Mouse (Mus musculus) urinary bladder, postnatal 10 days (tissue): ENCODE measurements around the gene Mrtfa.

Source experiments
- DNase-seq: peaks from one replicate; pipeline ENCODE4 v3.0.0; 2022; ENCODE audit warnings: low spot score

The Mrtfa gene

DNA sequence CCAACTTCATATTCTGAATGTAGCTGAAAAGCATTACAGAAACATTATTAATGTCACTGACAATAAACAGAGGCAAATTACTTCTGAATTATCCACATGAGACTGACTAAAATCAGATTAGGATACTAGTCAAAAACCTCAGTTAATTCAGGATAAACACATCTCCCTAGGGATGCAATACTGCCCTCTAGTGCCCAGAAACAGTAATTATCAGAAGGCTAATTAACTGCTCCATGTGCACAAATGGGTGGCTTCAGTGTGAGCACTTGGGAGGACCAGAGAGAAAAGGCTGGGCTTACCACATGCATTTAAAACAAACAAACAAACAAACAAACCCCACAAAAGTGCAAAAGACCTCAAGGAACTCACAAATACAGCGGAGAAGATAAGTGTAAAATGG is 126.4 kb downstream of the Mrtfa start:
- no peak for DNase-seq

DNA sequence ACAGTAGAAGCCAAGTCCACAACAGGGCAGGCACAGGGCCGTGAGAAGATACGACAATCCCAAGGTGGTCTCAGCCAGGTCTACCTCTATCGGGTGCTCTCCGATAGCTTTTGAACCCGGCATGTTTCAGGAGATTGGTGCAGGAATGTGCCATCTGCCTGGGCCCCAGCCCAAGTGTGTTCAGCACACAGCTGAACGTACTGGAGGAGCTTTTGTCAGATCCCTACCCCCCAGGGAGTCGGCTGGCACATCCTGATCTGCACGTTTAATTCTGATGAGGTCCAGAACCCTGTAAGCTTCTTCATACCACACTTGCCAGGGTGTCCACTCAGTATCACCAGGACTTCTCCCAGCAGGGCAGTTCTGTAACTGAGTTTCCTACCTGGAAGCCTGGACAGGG is 127.9 kb downstream of the Mrtfa start:
- no peak for DNase-seq

DNA sequence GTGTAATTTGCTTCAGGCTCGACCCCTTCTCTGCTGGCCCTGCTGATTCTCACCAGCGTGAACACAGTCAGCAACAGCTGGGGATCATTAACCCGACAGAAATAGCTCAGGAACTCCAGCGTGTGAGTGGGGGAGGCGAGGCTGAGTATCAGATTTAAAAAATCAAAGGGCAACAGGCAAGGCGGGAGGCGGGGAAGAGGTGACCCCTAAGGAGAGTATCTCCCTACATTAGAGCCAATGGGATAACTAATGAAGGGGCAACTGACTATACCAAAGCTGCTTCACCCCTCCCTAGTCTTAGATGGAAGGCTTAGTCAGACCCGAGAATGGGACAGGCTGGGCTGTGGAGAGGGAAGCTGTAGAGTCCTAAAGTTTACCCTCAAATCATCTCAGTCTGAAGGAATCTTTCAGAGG is 128.4 kb downstream of the Mrtfa start:
- DNase-seq = no peak

DNA sequence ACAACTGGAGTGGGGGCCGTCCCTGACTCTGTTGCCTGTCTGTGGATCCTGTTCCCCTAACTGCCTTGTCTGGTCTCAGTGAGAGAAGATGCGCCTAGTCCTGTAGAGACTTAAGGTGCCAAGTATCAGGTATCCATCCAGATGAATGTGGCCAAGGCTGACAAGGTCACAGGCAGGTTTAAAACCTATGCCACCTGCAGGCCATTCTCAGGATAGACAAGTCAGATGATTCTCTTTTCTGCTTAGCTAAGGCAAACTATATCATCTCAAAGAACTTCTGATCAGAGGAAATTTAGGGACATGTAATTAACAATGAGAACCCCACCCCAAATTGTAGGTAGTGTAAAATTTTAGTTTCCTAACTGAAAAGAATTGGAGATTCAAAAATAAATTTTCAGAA is 129.6 kb downstream of the Mrtfa start:
- DNase-seq = no peak

DNA sequence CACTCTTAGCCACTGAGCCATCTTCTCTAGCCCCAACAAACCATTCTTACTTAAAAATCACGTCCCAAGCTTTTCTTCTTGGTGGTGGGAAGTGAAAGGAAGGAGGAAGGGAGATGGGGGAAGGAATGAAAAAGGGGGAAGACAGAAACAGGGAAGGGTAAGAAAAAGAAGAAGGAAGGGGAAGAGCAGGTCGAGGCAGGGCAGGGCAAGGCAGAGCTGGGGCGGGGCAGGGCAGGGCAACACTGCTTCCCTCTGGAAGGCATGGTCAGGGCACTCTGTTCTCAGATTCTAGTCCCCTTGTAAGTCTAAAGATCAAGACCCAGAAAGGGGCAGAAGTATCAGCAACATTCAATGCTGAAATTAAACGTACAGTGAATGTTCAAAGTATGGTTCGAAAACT is 132.8 kb downstream of the Mrtfa start:
- no peak for DNase-seq

DNA sequence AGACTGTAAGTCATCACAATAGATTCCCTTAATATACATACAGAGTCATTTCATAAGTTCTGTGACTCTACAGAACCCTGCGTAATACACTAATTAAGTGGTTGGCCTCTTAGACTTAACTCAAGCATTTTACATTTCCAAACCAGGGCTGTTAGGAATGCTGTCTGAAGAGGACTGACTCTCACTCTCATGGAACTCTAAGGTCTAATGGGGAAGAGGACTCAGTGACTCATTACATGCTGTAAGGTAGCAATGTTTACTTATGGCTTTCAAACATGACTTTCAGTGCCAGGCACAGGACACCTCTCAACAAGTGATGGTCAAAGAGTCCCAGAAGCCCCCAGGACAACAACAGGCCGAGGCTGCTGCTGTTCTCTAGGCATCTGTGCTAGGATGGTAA is 135.1 kb downstream of the Mrtfa start:
- DNase-seq = no peak

DNA sequence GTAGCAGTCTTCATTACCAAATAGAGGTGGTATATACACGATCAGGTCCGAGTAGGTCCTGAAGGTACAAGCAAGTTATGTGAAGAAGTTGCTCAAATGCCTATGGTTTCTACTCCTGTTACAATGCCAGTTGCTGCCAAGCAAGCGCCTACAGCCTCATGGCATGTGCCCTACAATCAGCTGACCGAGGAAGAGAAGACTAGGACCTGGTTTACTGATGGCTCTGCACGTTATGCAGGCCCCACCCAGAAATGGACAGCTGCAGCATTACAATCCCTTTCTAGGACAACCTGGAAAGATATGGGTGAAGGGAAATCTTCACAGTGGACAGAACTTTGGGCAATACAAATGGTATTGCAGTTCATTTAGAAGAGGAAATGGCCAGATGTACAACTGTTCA is 138.1 kb downstream of the Mrtfa start:
- no peak for DNase-seq

DNA sequence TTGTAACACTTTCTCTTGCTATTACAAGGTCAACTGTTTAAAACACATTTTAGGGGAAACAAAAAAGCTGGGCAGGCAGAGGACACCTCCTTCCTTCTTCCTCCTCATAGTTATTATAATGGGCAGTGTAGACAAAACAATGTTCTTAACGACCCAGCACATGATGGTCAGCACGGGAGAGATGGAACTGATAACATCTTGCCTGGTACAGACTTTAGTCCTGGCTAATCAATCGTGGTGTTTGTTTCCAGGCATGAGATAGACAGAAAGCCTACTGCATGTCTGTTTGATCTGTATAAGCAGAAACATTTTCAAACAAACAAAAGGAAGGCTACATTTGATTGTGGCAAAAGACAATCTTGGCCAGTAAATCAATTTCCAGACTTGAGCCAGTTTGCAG is 140.1 kb downstream of the Mrtfa start:
- DNase-seq = no peak

DNA sequence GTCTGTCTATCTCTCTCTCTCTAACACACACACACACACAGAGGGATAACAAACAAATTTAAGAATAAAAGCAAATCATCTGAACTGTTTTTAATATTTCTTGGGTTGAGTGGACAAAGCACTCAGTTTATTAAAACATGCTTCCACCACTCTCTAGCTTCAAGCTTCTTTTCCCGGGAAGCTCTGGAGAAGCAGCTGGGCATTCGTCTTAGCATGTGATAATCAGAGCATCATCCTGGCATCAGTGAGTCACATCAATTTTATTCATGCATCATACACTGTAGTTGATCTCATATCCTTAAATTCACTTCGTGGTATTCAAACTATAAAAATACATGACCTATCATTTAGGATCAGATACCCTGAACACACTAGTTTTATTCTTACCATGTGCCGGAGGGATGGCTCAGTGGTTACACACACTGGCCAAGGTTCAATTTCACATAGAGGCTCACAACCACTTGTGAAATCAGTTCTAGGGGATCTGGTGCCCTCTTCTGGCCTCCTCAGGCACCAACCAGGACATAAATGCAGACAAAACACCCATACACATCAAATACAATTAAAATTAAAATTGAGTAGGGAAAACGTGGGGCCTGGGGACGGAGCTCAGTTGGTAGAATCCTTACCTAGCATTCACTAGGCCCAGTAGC is 141.0 kb downstream of the Mrtfa start:
- no peak for DNase-seq

DNA sequence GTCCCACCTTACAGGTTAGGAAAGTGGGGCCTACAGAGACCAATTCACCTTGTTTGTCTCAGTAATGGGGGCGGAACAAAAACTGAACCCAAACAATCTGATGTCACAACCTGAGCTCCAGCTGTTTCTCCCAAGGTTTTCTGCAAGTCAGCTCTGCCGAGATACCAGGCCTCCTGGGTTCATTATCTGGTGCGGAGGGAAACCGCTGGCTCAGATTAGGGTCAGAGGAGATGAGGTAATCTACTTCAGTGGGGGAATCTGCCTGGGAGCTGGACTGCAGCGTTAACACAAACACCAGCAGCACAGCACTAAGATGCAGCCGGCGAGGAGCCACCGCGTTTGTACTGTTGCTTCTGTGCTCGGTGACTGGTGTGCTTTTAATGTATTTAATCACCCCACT is 143.1 kb downstream of the Mrtfa start:
- no peak for DNase-seq

DNA sequence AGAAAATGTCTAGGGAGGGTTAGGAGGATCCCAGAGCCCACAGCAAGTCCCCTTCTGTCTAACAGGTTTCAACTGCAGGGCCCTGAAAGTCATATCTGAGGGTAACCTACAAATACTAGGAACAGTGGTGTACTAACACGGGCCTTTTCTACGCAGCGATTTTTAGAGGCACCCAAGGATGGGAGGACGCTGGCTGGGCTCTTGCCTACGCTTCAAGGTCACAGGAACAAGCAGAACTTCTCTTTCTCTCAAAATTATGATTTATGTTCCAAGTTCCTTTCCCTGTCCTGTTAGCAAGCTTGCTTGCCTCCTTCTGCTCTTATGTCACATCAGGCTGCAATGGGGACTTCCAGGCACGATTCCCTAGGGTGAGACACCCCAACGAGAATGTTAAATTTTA is 144.5 kb downstream of the Mrtfa start:
- no peak for DNase-seq

DNA sequence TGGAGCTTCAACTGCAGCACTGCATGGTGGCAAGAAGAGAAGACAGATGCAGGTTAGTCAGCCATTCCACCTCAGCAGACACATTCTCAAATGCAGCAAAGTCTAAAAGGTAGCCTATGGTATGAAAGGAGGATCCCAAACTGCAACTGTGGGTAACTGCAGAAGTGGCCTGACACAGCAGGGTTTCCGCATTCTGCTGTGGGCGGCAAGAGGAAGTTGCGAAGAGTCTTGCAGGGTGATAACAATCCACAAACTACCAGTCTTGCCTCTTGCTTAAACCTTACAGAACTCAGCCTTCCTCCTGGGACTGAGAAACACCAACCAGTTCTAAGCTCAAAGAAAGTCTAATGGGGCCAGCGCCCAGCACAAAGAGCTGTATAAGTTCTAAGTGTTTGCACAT is 145.2 kb downstream of the Mrtfa start:
- DNase-seq = no peak

DNA sequence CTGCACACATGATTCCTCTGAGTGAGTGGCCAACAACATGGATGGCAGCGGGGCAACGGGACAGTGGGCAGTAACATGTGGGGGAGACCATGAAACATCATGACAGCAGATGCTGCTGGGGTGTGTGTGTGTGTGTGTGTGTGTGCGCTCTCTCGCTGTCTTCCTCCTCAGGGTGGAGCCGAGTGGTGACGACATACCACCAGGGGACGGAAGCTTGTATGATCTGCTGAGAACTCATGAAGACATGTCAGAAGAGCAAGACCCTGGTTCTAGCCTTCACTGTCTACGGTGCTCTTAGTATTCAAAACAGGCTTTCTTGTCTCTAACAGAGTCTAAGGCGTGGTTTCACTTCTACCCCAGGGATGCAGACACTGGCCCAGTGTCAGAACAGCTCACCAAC is 146.1 kb downstream of the Mrtfa start:
- DNase-seq = no peak

DNA sequence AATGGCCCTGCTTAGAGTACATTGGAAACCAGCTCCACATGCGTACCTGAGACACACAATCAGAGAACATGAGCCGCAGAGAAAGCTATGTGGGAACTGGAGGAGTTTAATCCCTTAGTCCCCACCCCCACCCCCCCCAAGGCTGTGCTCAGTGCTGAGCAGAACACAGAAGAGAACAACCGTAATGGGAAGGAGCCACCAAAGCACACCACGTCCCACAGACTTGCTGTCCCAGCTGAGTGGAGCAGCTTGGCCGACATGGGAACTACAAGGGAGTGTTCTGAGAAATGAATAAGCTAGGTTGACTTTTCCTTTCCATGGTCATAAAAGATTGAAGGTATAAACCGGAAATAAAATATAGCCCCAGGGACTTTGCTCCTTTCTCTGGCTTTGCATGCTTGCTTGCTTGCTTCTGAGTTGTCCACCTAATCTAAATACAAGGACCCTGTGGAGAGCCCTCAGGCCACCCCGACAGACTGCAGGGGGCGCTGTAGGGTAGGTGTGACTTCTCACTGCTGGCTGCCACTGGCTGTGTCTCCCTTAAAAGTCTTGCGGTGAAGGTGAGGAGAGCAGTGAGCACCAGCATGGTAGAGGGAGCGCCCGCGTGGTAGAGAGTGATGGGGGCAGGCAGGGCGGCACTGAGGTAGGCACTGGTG is 148.2 kb downstream of the Mrtfa start:
- DNase-seq = no peak

DNA sequence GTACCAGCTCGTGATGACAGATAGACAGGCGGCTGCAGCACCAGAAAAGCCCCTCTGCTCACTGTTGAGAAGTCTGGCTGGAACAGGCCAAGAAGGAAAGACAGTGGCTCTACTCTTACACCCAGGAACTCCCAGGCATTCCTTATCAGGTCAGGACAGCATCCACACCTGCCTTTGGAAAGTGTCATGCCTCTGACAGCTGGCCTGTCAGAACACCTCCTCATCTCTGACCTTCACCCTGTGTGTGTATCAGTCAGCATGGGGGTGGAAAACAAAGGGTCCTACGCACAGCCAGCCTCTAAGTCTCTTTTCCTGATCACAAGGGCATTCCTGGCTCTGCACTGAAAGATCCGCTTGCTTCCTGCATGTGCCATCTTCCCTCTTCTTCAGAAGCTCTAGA is 148.8 kb downstream of the Mrtfa start:
- no peak for DNase-seq

DNA sequence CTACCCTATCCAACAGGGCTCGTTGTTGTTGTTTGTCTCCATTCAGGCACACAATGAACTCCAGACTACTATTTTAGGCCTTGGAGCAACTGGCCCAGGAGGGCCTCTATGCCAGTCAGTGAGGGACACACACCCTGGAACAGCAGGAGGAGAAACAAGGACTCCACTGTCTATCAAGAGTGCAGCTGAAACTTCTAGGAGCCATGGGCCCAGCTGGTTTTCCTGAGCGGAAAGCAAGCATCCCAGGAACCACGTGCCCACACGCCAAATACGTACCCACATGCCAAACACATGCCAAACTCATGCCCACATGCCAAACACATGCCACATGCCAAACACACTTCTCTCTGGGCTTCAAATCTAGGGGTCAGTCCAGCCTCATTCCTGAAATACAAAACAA is 152.1 kb downstream of the Mrtfa start:
- DNase-seq = no peak

DNA sequence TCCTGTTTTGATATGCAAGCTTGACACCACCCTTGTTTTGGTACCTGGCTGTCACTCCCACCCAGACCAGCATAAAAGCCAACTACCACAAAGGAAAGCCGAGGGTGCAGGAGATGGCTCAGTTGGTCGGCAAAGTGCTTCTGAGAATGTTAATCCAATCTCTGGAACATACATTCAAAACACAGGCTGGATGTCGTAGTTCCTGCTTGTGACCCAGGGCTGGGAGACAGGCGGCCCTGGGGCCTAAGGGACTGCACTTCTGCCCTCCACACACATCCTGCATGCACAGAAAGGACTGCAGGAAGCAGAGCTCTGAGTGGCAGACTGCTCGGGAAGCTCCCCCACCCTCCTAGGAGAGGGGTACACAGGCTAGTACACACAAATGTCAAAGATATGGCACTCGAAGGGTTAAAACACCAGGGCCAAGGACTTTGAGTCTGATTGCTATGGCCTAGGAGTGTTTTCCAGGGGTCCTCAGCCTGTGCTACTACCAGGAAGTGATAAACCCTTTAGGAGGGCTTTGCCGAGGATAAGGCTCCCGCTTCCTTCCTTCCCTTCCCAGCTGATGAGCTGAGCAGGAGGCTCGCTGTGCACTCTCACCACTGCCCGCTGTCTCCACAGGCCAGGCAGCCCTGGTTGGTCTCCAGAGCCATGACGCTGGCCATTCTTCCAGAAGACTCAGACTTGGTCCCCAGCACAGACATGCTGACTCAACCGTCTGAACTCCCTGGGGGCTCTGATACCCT is 155.0 kb downstream of the Mrtfa start:
- no peak for DNase-seq

DNA sequence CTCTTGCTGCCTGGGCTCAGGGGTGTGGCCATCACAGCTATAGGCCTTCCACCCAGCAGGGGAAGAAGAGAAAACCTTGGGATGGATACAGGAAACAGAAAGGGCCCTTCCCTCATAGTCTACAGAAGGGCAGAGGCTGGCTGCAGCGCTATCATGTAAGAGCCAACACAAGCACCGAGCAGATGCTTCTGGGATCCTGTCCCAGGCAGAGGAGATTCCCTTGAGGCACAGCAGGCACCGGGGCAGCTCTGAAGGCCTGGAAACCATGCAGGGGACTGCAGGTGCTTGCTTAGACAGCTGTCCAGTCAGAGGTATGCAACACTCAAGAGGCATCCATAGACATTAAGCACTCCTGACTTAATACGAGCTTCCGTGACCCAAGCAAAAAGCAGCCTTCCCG is 156.4 kb downstream of the Mrtfa start:
- no peak for DNase-seq

DNA sequence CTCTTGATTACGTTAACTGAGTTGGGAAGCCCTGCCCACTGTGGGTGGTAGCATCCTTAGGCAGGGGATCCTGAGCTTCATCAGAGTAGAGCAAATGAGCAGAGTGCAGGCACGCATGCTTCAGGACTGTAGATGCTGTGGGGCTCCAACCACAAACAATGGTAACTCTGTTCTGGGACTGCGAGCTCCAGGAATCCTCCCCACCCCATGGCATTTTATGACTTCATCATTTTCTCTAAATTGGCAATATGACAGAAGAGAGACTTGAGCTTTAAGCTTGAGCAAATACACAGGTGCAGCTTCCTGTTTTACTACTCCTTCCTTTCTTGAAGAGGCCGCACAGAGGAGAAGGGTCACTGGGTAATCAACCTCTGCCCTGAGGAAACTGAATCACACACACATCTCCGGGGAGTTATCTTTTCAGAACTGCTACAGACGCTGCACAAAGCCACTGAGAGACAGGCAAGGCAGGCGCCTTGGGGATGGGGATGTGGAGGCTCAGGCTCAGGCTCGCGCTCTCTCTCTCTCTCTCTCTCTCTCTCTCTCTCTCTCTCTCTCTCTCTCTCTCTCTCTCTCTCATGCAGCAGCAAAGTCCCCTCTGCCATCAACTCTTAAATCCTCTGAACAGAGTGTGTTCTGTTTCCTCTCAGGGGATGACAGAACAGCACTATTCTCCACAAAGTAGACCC is 157.5 kb downstream of the Mrtfa start:
- DNase-seq = no peak

DNA sequence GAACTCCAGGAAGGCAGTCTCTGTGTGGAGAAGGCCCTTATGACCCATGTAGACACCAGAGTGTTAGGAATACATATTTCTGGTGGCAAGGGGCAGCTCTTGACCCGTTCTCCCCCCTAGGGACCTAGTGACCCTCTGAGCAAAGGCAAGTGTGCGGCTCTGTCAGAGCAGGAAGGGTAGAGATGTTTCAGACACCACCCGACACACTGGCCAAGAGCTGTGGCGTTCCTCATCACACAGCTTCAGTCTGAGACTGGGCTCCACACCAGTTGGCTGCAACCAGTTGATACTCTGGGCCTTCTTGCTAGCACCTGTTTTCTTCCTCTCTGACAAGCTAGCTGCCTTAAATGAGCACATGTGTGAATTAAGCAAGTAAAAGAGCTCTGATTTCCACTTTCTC is 158.9 kb downstream of the Mrtfa start:
- DNase-seq = no peak

DNA sequence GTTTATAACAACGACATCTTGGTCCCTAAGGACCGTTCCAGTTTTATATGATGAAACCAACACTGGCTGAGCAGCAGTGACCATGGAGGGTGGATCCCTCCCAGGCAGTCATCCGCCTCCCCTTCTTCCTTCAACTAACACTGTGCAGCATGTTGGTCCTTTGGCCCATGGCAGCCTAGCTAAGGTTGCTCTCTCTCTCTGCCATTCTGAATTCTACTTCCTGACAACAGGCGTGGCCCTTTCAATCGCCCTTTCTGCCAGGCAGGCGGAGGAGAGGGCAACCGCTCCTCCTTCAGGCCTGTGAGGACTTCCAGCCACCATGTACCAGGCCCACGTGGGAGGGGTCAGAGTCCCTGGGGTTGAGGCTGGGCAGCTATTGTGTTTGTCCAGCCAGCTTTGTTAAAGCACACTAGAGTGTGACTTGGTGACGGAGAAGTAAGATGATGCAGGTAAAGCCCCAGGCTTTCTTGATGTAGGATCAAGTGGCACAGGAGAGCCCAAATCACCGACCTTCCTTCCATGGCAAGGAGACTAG is 159.6 kb downstream of the Mrtfa start:
- no peak for DNase-seq

DNA sequence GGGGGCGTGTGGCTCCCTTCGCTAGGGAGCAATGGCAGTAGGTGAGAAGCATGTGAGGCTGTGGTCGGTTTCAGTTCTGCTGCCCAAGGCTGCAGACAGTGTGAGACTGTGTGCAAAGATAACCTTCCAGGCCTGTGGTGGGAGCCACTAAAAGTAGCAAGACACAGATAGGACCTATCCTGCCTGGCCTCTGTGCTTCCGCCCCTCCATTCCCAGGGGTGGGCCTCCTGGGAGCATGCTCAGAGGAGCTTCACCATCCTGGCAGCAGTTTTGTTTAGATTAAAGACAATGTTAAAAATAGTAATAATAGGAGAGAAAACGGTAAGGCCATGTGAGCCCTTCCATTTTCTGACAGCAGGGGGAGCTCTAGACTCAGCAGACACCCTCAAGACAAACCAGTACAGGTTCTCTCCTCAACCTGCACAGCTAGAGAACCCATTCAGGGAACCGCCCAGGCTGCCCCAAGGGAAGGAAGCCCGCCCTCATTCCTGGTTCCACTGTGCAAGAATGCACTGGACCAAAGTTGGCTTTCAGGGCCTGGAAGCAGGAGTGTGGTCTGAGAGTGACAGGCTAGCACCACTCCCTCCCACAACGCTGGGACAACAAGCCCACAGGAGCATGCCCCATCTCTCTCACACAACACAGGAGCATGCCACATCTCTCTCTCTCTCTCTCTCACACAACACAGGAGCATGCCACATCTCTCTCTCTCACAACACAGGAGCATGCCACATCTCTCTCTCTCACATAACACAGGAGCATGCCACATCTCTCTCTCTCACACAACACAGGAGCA is 163.0 kb downstream of the Mrtfa start:
- no peak for DNase-seq
